Mouse (Mus musculus): ENCODE measurements at regions not wholly inside any gene's neighbourhood (a gene's known extent, or its start where the extent isn't known, plus 50 kb on each side); places are given as distances from the start of the nearest gene placed in this dataset.

DNA sequence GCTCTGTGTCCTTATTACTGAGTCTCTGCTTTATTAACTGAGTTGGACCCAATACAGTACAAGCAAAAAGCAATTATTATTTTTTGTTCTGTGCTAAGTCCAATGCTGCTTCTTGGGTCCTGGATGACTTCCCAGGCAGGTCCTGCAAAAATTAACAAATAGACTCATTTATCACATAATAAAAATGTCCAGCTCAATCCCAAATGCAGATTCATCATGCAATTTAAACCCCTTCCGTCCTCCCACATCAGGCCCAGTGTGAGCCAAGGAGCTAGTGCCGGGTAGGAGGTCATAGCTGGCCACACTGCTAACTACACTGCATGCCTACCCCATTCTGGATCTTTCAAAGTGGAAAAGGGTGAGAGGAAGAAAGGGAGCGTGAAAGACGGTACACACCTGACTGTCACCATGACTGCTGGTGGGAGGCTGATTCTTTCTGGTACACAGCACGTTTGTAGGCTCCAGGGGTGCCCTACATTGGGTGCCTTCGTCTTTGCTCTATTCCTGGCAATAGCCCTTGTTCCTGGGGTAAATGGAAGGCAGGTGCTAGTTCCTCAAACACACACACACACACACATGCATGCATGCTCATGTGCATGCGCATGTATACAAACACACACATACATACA lies 515.7 kb upstream of the Gm19410 start:
- no peak overlapping the region for H3K4me2 ChIP-seq (ENCODE audit: low read depth, low read length)
- no peaks in the 10 kb centered on the region for H3K4me1 ChIP-seq (ENCODE audit: control insufficient read depth, insufficient read depth, low read length)
- H3K9ac ChIP-seq (ENCODE audit: low read length) = no peak overlapping the region
- H3K27ac ChIP-seq (ENCODE audit: low read length) = no peak overlapping the region
- no peak for ATAC-seq (ENCODE audit: insufficient read depth, low FRiP score)
- WGBS = 73% methylated on average over 7 of the region's 7 CpGs
- no peaks in the 10 kb centered on the region for H3K9me3 ChIP-seq (replicated peaks; ENCODE audit: control insufficient read depth, low read length)
- no peaks in the 10 kb centered on the region for H3K36me3 ChIP-seq (ENCODE audit: control insufficient read depth, insufficient read depth, low read length)
- no peaks in the 10 kb centered on the region for H3K27me3 ChIP-seq (ENCODE audit: control insufficient read depth, insufficient read depth, low read length)
- H3K4me3 ChIP-seq (replicated peaks; ENCODE audit: low read length) = no peak overlapping the region

DNA sequence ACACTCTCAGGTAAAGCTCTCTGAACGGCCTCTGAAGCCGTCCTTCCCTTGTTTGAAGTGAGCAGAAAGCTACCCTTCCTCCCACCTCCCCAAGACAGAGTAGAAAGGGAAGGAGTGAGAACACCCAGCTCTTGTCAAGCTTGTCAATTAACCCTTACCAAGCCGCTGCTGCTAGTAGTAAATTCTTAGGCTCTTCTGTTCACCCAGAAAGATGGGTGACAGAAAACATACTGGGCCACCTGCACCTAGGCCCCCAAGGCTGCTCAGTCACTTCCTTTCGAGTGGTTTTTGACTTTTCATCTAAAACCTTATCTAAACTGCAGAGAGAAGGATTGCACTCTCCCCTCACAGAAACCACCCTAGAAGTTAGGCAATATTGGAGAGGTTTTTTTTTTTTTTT lies 514.9 kb upstream of the Gm19410 start:
- no peaks in the 10 kb centered on the region for H3K4me1 ChIP-seq (ENCODE audit: control insufficient read depth, insufficient read depth, low read length)
- no peaks in the 10 kb centered on the region for H3K36me3 ChIP-seq (ENCODE audit: control insufficient read depth, insufficient read depth, low read length)
- no peaks in the 10 kb centered on the region for H3K9me3 ChIP-seq (replicated peaks; ENCODE audit: control insufficient read depth, low read length)
- WGBS = 50% methylated on average over 4 of the region's 4 CpGs
- no peak overlapping the region for H3K27ac ChIP-seq (ENCODE audit: low read length)
- H3K9ac ChIP-seq (ENCODE audit: low read length) = no peak overlapping the region
- H3K4me2 ChIP-seq (ENCODE audit: low read depth, low read length) = no peak overlapping the region
- H3K4me3 ChIP-seq (replicated peaks; ENCODE audit: low read length) = no peak overlapping the region
- ATAC-seq (ENCODE audit: insufficient read depth, low FRiP score) = no peak
- H3K27me3 ChIP-seq (ENCODE audit: control insufficient read depth, insufficient read depth, low read length) = no peaks in the 10 kb centered on the region

DNA sequence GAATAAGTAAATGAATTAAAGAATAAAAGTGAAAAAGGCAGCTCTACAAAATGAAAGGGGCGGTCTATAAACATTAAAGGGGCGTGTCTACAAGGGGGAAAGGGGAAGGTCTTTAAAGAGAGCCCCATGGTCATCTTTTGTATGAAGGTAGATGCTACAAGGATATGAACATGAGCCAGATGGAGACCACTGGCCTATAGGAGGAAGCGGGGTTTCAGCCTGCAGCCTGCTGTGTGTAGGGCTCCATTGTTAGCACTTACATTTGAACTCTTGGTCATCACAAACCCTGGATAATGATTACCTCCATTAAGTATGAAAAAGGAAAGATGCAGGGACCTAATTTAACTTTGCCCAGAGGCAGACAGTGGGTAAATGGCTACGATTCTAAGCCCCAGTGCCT lies 511.6 kb upstream of the Gm19410 start:
- no peak for ATAC-seq (ENCODE audit: insufficient read depth, low FRiP score)
- Histone ChIP-seq H3K4me1 (ENCODE audit: control insufficient read depth, insufficient read depth, low read length) (no peaks in the 10 kb centered on the region), H3K4me2 (ENCODE audit: low read depth, low read length) (no peak overlapping the region), H3K9ac (ENCODE audit: low read length) (no peak overlapping the region), H3K4me3 (replicated peaks; ENCODE audit: low read length) (no peak overlapping the region), H3K27ac (ENCODE audit: low read length) (no peak overlapping the region), H3K27me3 (ENCODE audit: control insufficient read depth, insufficient read depth, low read length) (no peaks in the 10 kb centered on the region), H3K9me3 (replicated peaks; ENCODE audit: control insufficient read depth, low read length) (no peaks in the 10 kb centered on the region), H3K36me3 (ENCODE audit: control insufficient read depth, insufficient read depth, low read length) (no peaks in the 10 kb centered on the region)
- WGBS = 77% methylated on average over 4 of the region's 4 CpGs

DNA sequence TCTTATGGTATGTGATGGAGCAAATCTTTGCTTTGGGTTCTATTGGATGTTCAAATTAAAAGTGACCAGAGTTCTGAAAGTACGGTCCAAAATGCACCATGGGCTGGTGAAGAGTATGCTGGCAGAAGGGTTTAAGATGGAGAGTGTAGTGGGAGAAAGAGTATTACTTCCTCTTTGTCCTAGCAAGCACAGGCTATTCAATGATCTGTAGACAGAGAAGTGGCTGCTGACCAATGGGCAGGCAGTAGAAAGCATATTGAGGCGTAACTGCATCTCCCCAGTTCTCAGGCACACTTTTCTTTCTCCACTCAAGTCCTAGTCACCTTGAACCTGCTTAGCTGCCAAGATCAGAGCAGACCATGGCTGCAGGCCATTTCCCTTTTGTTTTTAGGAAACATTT lies 510.3 kb upstream of the Gm19410 start:
- Histone ChIP-seq H3K27ac (ENCODE audit: low read length) (no peak overlapping the region), H3K4me3 (replicated peaks; ENCODE audit: low read length) (no peak overlapping the region), H3K4me1 (ENCODE audit: control insufficient read depth, insufficient read depth, low read length) (no peaks in the 10 kb centered on the region), H3K9ac (ENCODE audit: low read length) (no peak overlapping the region), H3K36me3 (ENCODE audit: control insufficient read depth, insufficient read depth, low read length) (no peaks in the 10 kb centered on the region), H3K4me2 (ENCODE audit: low read depth, low read length) (no peak overlapping the region), H3K27me3 (ENCODE audit: control insufficient read depth, insufficient read depth, low read length) (no peaks in the 10 kb centered on the region), H3K9me3 (replicated peaks; ENCODE audit: control insufficient read depth, low read length) (no peaks in the 10 kb centered on the region)
- 85% methylated on average over 2 of the region's 2 CpGs for WGBS
- no peak for ATAC-seq (ENCODE audit: insufficient read depth, low FRiP score)

DNA sequence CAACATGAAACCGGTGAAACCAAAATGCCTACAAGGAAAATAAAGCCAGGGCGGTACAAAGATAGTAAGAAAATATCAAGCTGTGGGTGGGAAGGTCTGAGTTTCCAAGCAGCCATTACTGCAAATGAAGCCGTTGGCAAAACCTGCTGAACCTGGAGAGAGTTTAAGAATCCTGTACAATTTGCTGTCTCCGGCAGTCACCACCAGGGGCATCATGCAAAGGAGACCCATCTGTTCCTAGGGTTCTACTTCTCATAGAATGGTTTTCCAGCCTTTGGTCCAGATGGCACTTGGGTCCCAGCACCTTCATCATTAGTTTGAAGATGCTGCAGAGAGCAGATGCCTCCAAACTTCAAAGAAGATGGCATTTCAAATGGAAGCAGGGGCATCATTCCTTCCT lies 508.6 kb upstream of the Gm19410 start:
- 50% methylated on average over 4 of the region's 4 CpGs for WGBS

DNA sequence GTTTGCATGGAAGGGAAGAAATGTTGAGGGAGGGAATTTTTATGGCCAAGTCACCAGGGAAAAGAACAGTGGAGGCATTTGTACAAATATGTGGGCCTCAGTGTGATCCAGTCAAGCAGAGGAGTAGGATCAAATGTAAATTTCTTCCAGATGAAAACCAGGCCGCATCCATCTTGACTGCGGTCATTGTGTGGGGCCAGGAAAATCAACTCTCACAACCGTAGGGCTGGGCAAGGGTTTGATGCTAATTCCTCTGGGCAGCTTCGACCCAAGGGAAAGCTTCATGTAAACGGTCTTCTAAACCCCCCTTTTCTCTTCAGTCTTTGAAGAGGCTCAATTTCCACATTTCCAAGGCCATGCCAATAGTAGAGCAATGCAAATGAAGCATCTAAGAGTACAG lies 497.4 kb upstream of the Gm19410 start:
- H3K4me2 ChIP-seq (ENCODE audit: low read depth, low read length) = no peak overlapping the region
- H3K9ac ChIP-seq (ENCODE audit: low read length) = no peak overlapping the region
- H3K9me3 ChIP-seq (replicated peaks; ENCODE audit: control insufficient read depth, low read length) = no peaks in the 10 kb centered on the region
- 76% methylated on average over 5 of the region's 5 CpGs for WGBS
- H3K4me1 ChIP-seq (ENCODE audit: control insufficient read depth, insufficient read depth, low read length) = no peaks in the 10 kb centered on the region
- H3K4me3 ChIP-seq (replicated peaks; ENCODE audit: low read length) = no peak overlapping the region
- H3K27ac ChIP-seq (ENCODE audit: low read length) = no peak overlapping the region
- ATAC-seq (ENCODE audit: insufficient read depth, low FRiP score) = no peak
- no peaks in the 10 kb centered on the region for H3K27me3 ChIP-seq (ENCODE audit: control insufficient read depth, insufficient read depth, low read length)
- H3K36me3 ChIP-seq (ENCODE audit: control insufficient read depth, insufficient read depth, low read length) = no peaks in the 10 kb centered on the region

More for the DNA sequence above, 508.6 kb upstream of the Gm19410 start:
- no peak overlapping the region for H3K27ac ChIP-seq (ENCODE audit: low read length)
- no peak overlapping the region for H3K4me2 ChIP-seq (ENCODE audit: low read depth, low read length)
- no peaks in the 10 kb centered on the region for H3K27me3 ChIP-seq (ENCODE audit: control insufficient read depth, insufficient read depth, low read length)
- no peaks in the 10 kb centered on the region for H3K36me3 ChIP-seq (ENCODE audit: control insufficient read depth, insufficient read depth, low read length)
- no peak overlapping the region for H3K4me3 ChIP-seq (replicated peaks; ENCODE audit: low read length)
- H3K9me3 ChIP-seq (replicated peaks; ENCODE audit: control insufficient read depth, low read length) = no peaks in the 10 kb centered on the region
- H3K4me1 ChIP-seq (ENCODE audit: control insufficient read depth, insufficient read depth, low read length) = no peaks in the 10 kb centered on the region
- no peak for ATAC-seq (ENCODE audit: insufficient read depth, low FRiP score)
- no peak overlapping the region for H3K9ac ChIP-seq (ENCODE audit: low read length)

DNA sequence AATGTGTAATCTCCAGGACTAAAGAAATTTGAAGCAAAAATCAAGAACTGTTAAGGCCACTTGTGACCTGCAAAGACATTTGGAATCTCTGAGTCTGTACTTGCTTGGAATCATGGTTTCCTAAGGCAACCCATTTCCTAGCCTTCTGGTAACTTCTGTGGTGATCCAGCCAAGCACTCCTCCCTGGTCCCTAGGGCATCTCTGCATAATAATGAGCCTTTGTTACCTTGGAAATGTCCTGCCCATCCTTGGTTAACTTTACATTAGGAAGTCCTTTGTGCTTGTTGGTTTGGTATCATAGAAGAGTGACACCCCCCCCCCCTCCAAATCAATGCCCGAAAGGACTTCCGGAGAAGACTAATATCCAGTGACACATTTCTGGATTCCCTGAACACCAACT lies 496.6 kb upstream of the Gm19410 start:
- no peaks in the 10 kb centered on the region for H3K9me3 ChIP-seq (replicated peaks; ENCODE audit: control insufficient read depth, low read length)
- ATAC-seq (ENCODE audit: insufficient read depth, low FRiP score) = no peak
- no peak overlapping the region for H3K27ac ChIP-seq (ENCODE audit: low read length)
- no peaks in the 10 kb centered on the region for H3K27me3 ChIP-seq (ENCODE audit: control insufficient read depth, insufficient read depth, low read length)
- H3K4me2 ChIP-seq (ENCODE audit: low read depth, low read length) = no peak overlapping the region
- no peak overlapping the region for H3K4me3 ChIP-seq (replicated peaks; ENCODE audit: low read length)
- no peaks in the 10 kb centered on the region for H3K36me3 ChIP-seq (ENCODE audit: control insufficient read depth, insufficient read depth, low read length)
- no peak overlapping the region for H3K9ac ChIP-seq (ENCODE audit: low read length)
- no peaks in the 10 kb centered on the region for H3K4me1 ChIP-seq (ENCODE audit: control insufficient read depth, insufficient read depth, low read length)
- 97% methylated on average over 2 of the region's 2 CpGs for WGBS

DNA sequence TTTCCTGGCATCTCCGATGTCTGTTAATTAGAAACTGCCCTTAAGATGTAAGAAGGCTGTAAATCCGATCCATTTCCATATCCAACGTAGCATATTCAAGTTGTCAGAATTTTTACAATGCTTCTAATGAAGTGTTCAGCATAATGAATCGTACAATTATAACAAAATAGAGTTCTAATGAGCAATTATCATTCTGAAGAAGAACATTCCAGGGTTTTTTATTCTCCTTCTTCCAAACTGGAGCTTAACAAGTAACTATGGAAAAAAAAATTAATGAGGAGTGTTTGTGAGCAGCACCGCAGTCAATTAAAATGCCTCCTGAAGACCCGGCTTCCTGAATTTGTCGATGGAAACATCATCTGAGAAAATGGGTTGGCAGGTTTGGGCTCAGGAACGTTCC lies 489.6 kb upstream of the Gm19410 start:
- Histone ChIP-seq H3K9me3 (replicated peaks; ENCODE audit: control insufficient read depth, low read length) (no peaks in the 10 kb centered on the region), H3K36me3 (ENCODE audit: control insufficient read depth, insufficient read depth, low read length) (no peaks in the 10 kb centered on the region), H3K4me2 (ENCODE audit: low read depth, low read length) (no peak overlapping the region), H3K4me3 (replicated peaks; ENCODE audit: low read length) (no peak overlapping the region), H3K27me3 (ENCODE audit: control insufficient read depth, insufficient read depth, low read length) (no peaks in the 10 kb centered on the region), H3K4me1 (ENCODE audit: control insufficient read depth, insufficient read depth, low read length) (no peaks in the 10 kb centered on the region), H3K27ac (ENCODE audit: low read length) (no peak overlapping the region), H3K9ac (ENCODE audit: low read length) (no peak overlapping the region)
- ATAC-seq (ENCODE audit: insufficient read depth, low FRiP score) = no peak
- 77% methylated on average over 8 of the region's 8 CpGs for WGBS

DNA sequence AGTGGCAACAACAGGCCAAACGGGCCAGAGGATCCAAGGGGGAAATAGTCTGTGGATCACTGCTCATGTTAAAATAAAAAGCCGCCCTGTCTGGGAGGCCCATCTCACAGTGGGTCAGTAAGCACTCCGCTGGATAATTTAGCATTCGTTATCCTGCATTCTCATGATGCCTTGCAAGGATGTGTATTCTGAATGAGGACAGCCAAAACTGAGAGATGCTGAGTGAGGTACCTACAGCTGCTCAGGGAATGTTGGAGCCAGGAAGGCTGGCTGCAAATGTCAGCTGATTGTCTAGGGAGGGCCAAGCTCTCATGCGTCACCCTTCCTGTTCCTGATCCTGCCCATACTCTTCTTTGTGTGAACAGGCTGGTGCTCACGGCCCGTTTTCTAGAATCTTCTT lies 489.1 kb upstream of the Gm19410 start:
- Histone ChIP-seq H3K4me3 (replicated peaks; ENCODE audit: low read length) (no peak overlapping the region), H3K4me2 (ENCODE audit: low read depth, low read length) (no peak overlapping the region), H3K27me3 (ENCODE audit: control insufficient read depth, insufficient read depth, low read length) (no peaks in the 10 kb centered on the region), H3K9ac (ENCODE audit: low read length) (no peak overlapping the region), H3K4me1 (ENCODE audit: control insufficient read depth, insufficient read depth, low read length) (no peaks in the 10 kb centered on the region), H3K9me3 (replicated peaks; ENCODE audit: control insufficient read depth, low read length) (no peaks in the 10 kb centered on the region), H3K27ac (ENCODE audit: low read length) (no peak overlapping the region), H3K36me3 (ENCODE audit: control insufficient read depth, insufficient read depth, low read length) (no peaks in the 10 kb centered on the region)
- ATAC-seq (ENCODE audit: insufficient read depth, low FRiP score) = no peak
- 79% methylated on average over 7 of the region's 7 CpGs for WGBS

DNA sequence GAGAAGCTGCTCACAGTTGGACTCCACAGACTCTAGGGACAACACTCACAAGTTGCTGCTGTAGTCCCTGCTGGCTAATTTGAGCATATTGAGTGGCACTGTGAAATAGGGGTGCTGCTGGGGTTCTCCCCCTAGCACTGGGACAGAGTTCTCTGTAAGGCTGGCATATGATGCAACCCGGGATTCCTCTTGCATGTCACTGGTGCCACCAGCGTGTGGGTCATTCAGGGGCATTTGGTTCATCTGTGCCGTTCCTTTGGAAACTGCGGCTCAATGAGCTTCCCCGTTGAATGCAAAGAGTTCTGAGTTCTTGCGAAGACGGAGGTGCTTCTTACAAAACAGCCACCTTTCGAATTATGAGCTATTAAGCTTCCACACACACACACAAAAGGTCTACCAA lies 486.6 kb upstream of the Gm19410 start:
- Histone ChIP-seq H3K4me1 (ENCODE audit: control insufficient read depth, insufficient read depth, low read length) (no peaks in the 10 kb centered on the region), H3K9me3 (replicated peaks; ENCODE audit: control insufficient read depth, low read length) (no peaks in the 10 kb centered on the region), H3K4me3 (replicated peaks; ENCODE audit: low read length) (no peak overlapping the region), H3K36me3 (ENCODE audit: control insufficient read depth, insufficient read depth, low read length) (no peaks in the 10 kb centered on the region), H3K27me3 (ENCODE audit: control insufficient read depth, insufficient read depth, low read length) (no peaks in the 10 kb centered on the region), H3K4me2 (ENCODE audit: low read depth, low read length) (no peak overlapping the region), H3K9ac (ENCODE audit: low read length) (no peak overlapping the region), H3K27ac (ENCODE audit: low read length) (no peak overlapping the region)
- no peak for ATAC-seq (ENCODE audit: insufficient read depth, low FRiP score)
- WGBS = 94% methylated on average over 8 of the region's 8 CpGs

All from stomach, embryonic 16.5 days (tissue).